Mouse (Mus musculus): ENCODE data around the gene Alox12b.

Gene Alox12b

DNA sequence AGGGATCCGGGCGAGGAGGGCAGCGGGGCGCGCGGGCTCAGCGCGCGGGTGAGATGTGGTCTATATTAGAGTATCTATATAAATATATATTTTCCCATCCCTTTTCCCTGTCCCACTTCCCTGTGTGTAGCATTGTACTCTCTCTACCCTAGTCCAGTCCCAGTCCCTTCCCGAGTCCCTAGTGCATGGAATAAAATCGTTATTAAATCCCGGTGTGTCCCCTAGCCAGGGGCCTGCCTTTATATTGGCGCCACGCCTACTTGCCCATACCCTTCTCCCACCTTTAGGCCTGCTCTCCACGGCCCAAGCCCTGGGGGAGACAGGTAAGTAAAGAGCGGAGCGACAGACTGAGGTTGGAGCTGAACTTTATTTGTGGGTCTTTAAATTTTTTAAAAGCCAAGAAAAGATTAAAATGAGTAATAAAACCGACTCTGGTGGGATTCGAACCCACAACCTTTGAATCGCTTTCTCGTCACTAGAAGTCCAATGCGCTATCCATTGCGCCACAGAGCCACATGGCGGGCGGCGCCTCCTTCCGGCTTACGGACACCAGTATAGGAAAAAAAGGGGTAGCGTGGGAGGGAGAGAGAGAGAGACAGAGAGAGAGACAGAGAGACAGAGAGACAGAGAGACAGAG is 33.6 kb upstream of the Alox12b start:
- DNase-seq (ENCODE audit: low spot score) = peak; percentile 74

DNA sequence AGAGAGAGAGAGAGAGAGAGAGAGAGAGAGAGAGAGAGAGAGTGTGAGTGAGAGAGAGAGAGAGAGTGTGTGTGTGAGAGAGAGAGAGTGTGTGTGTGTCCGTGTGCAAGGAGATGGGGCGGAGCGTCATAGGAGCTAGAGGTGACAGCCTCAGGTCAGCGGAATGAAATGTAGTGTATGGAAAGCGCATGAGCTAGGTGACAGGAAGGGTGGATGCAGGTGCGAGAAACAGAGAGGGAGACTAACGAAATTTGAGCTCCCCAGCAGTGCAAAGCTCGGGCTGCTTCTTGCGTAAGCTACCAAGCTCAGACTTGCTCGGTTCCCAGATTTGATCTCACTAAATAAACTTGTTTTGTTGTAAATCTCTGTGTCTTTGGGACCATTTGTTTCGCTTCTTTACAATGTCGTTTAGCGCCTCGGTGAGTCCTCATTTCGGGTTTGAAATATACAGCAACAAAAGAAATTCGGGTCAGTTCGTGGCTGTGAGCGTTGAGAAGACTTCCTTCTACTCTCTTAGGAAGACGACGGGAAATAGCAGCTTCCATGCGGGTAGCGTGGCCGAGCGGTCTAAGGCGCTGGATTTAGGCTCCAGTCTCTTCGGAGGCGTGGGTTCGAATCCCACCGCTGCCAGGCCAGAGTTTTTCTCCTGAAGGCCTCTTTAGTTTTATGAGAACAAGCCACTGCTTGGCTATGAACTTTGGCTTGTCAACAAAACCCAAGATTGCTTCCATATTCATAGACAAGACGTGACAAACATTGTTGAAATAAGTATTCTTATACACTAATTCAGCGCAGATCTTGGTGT is 32.9 kb upstream of the Alox12b start:
- DNase-seq (ENCODE audit: low spot score) = peak; percentile 79

DNA sequence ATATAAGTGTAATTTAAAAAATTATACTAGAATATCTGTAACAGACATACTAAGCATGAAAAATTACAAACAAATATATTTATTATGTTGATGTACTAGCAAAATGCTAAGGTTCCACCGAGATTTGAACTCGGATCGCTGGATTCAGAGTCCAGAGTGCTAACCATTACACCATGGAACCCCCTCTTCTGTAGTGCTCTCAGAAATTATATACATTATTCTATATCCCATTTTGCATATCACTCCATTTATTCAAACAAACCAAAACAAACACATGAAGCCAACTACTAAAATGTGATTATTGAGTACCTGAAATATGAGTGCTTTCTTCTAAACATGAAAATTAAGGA is 32.3 kb upstream of the Alox12b start:
- no peak for DNase-seq (ENCODE audit: low spot score)

DNA sequence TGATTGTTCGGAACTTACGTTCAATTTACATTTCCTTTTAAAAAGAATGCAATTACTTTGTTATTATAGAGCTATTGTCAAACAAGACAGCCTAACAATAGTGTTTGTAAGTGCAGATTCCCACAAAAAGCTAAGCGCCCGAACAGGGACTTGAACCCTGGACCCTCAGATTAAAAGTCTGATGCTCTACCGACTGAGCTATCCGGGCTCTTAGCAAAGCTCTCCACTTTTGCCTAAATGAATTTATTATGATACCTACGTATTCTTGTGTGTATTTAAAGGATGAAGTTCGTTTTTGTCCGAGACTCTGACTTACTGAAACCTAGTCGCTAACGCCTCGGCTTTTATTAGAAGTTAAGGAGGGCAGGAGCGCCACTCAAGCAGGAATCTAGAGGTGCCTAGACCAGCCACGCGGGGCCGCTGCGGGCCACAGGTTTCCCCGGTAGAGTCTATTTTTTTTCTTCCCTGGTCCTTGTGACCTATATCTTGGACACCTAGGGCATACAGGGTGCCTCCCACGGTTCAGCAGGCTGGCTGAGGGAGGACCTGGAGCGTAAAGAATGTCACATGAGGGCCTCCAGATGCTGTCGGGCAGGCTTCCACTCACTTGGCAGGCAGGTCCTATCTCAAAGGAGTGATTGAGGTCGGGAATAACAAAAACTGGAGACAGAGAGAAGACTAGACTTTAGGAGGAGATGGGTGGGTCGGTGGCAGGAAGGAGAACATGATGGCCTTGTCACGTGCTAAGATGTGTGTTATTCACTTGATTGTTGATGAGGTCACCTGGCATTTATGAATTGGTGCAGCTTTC is 31.5 kb upstream of the Alox12b start:
- DNase-seq (ENCODE audit: low spot score) = peak; percentile 75

DNA sequence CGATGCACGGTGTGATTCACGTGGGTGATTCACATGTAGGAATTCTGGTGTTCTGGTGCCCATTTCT is 31.1 kb upstream of the Alox12b start, which contains the start of gene Aloxe3:
Gene Aloxe3 (plus strand): TSS at position 45 of the 67 bp plus-strand sequence.
- no peak for DNase-seq (ENCODE audit: low spot score)

DNA sequence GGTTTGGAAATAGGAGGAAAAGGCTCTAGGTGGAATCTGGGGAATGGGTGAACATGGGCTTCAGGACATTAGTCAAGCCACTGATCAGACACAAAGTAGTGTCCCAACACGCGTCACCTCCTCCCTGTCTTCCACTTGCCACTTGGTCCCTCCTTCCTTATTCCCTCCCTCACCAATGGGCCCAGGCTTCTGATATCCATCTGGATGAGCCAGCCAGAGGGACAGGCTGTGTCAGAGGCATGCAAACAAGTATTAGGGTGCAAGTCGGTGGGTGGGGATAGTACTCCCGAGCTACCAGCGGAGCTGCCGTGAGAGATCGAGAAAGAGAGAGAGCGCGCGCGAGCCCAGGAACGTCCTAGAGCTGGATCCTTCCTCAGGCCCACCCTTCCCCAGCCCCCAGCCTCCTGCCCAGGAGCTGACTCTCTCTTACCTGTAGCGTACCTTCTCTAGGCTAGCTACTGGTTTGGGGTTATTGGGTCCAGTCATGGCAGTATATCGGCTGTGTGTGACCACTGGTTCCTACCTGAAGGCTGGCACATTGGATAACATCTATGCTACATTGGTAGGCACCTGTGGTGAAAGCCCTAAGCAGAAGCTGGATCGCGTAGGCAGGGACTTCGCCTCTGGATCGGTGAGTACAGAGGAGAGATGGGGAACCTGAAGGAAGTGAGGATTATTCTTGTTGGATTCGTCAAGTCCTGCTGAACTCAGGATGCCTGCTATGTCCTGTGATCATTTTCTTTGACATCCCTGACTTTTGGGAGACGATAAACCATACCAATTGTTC is 30.7 kb upstream of the Alox12b start:
- no peak for DNase-seq (ENCODE audit: low spot score)

DNA sequence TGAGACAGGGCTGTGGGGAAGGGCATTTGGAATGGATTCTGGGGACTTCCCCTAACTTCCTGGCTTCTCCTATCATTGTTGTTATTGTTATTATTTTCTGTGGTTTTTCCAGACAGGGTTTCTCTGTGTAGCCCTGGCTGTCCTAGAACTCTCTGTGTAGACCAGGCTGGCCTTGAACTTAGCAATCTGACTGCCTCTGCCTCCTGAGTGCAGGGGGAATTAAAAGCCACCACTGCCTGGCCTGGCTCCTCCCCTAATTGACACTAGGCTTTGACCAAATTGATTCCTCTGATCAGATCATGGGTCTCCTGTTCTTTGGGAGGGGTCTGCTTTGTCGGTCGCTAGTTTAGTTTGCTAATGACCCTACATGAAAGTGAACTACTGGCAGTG is 30.1 kb upstream of the Alox12b start:
- DNase-seq (ENCODE audit: low spot score) = no peak

DNA sequence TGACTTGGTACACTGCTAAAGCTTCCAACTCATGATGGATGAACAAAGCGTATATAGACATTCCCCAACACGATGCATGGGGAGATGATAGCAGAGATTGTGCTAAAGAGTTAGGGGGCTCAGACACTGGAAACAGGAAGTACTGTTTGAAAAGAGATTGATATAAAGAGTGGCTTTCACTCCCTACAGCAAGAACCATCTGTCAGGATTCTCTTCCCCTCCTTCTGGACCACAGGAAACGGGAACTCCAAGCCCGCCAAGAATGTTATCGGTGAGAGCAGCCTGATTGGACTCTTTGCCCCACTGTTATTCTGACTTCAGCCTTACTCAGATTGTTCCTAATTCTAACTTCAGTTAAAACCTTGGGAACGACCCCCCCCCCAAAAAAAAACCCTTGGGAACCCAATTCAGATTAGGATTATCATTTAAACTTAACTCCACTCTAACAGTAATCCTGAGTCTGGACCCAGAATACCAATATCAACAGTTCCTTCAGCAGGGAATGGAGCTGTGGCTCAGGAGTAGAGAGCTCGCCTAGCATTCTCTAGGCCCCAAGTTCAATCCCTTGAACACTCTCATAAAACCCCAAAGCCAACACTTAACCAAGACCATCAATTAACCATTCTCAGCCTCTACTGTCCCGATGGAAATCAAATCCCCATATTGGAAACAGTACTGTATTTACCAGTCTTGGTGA is 28.2 kb upstream of the Alox12b start:
- DNase-seq (ENCODE audit: low spot score) = no peak

DNA sequence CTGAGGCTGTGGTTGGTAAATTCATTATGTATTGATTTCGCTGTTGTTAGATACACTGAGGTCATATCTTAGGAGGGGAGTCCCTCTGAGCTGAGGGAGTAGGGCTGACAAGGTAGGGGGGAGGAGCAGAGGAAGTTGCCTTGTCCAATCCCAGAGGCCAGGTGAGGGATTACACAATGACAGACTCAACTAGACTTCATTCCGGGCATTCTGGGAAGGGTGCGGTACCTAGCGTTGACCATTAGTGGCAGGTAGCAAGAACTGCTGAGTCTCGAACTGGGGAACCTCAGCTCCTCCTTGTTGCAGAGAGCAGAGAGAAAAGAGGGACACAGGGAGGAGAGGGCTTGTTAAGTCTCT is 23.2 kb upstream of the Alox12b start:
- no peak for DNase-seq (ENCODE audit: low spot score)

DNA sequence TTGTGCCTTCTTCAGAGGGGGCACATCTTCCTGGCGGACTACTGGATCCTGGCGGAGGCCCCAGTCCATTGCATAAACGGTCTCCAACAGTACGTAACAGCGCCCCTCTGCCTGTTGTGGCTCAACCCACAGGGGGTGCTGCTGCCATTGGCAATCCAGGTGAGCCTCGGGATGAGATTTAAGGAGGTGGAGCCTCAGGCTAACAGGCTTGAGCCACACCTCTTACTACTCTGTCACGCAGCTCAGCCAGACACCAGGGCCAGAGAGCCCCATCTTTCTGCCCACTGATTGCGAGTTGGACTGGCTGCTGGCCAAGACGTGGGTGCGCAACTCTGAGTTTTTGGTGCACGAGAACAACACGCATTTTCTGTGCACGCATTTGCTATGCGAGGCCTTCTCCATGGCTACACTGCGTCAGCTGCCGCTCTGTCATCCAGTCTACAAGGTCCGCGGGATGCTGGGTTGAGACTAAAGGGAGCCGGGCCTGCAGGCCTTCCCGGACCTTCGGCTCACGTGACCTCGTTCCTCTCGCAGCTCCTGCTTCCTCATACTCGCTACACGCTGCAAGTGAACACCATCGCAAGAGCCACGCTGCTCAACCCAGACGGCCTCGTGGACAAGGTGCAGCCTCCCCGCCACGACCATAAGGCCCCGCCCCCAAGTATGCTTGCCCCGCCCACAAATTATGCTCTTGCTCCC is 22.7 kb upstream of the Alox12b start:
- peak; percentile 41 for DNase-seq (ENCODE audit: low spot score)

DNA sequence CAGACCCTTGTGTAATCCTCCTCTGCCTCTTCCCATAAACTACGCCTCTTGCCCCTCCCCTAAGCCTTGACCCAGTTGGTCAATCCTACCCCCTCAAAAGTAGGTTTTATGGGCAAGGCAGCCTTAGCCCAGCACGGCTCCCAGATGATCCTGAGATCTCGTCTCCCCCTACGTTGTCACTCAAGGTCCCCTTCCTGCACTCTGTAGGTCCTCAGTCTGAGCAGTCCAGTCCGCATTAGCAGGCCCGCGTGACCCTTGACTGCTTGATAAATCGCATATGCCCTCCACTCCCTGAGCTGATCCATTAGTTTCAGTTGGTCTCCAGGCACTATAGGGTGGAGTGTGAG is 22.2 kb upstream of the Alox12b start:
- DNase-seq (ENCODE audit: low spot score) = no peak

DNA sequence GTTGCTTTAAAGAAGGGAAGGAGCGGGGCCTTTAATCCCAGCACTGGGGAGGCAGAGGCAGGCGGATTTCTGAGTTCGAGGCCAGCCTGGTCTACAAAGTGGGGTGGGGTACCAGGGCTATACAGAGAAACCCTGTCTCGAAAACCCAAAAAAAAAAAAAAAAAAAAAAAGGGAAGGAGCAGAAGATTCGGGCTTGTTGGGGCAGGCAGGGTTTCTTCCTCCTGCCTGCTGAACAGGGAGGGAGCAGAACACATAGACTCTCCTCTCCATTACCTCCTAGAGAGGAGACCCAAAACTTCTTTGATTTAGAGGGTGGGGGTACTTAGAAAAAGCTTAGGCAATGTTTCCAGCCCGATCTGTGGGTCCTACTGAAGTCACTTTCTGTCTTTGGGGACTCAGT is 21.4 kb upstream of the Alox12b start:
- no peak for DNase-seq (ENCODE audit: low spot score)

DNA sequence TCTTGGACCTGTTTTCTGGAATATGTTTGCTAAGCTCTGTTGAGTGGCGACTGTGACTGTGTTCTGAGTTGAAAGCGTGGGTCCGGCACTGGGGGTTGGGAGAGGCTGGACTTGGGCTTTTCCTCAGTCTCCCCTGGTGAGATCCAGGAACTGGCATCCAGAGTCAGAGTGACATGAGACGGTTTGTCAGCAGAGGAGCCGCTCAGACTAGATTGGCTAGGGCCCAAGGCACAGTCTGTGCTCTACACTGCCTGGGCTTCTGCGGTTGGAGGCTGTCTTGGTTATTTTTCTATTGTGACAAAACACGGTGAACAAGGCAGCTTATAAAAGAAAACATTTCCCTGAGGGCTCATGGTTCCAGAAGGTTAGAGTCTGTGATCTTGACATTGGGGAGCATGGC is 9.2 kb upstream of the Alox12b start:
- peak; percentile 47 for DNase-seq (ENCODE audit: low spot score)

DNA sequence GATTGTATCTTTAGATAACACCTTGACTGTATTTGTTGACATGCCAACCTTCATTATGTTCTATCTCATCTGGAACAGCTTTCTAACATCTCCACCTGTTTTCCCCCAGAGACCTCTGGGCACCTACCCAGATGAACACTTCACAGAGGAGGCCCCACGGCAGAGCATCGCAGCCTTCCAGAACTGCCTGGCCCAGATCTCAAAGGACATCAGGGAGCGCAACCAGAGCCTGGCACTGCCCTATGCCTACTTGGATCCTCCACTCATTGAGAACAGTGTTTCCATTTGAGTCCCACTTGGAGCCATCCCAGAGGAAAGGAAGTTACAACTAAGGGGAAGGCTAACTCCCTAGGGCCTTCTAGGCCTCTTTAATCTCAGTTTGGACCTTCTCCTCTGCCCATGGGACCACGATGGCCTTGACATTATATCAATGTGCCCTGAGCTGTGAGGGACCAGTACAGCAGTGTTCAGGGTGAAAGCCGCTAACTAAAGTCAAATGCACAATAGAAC is 8.3 kb upstream of the Alox12b start:
- DNase-seq (ENCODE audit: low spot score) = no peak

DNA sequence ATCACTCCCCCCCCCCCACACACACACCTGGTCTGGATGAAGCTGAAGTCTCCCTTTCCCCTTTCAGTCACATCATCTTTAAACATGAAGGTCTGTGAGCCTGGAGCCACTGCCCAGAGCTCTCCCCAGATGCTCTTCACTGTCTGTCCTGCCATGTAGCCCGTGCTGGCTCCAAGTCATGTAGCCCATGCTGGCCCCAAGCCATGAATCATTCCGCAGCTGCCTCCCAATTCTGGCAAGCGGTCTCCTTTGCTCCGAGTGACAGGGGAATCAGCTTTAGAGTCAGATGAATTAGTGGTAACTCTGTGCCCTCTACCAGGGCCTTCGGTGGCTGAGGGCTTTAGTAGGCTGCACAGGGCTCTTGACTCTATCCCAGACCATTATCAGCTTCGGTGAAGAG is 7.1 kb upstream of the Alox12b start:
- no peak for DNase-seq (ENCODE audit: low spot score)

DNA sequence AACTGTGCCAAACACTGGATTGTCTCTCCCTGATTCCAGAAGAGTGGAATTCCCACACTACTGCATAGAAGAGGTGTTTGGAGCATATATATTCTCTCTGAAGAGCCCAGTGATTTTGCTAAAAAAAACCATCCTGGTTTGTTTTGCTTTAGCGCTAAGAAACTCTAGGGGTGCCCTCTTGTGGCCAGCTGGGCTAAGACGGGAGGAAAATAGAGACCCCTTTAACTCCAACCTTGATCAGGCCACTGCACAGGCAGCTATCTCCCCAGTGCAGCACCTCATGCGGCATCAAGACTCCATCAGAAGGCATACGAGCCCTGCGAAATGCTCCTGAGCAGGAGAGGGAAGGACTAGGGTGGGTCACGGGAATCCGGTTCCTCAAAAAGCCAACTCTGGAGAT is 6.3 kb upstream of the Alox12b start:
- DNase-seq (ENCODE audit: low spot score) = no peak

DNA sequence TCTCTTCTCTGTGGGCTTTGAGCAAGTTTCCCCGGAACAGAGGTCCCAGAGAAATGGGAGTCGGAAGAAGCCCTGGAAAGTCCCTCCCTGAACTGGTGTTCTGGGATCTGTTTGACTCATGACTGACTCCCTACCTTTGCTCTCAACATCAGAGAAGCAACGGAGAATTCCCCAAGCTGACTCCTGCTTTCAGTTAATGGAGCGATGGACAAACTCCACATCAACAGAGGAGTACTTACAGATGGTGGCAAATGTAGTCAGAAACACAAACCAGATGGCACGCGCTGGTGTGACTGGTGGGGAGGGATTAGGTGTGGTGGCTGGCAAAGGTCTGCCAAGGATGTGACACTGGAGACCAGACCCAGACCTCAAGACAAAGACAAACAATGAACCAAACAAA is 5.8 kb upstream of the Alox12b start:
- no peak for DNase-seq (ENCODE audit: low spot score)

DNA sequence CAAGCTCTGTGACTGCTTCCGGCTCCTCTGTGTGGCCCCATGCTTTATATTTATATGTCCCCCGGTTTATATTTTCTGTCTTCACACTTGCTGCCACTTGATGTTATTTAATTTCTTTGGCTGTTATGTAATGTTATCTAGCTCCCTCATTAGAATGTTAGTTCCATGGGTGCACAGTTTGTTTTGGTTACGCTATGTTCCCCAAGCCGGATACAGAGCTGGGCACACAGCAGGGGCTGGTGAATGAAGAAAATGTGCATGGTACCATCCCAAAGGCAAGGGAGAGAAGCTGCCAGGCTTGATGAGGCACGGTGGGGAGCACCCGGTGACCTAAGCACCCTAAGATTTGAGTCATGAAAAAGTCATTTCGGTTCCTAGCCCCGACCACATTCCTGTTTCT is 3.0 kb upstream of the Alox12b start:
- no peak for DNase-seq (ENCODE audit: low spot score)

DNA sequence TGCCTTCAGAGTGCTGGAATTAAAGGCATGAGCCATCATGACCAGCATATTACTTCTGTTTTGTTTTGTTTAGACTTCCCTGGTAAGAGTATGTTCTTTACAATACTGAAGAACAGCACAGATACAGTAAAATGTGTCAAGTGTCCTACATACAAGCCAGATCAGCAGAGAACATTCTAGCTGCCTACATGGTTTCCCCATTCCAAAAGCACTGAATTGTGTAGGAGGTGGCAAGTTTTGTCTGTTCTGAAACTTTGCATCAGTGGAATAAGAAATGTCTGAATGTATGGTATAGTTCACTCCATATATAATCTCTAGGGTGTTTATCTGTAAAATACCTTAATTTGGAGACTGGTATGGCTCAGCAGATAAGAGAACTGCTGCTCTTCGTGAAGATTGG is 1.4 kb upstream of the Alox12b start:
- no peak for DNase-seq (ENCODE audit: low spot score)

DNA sequence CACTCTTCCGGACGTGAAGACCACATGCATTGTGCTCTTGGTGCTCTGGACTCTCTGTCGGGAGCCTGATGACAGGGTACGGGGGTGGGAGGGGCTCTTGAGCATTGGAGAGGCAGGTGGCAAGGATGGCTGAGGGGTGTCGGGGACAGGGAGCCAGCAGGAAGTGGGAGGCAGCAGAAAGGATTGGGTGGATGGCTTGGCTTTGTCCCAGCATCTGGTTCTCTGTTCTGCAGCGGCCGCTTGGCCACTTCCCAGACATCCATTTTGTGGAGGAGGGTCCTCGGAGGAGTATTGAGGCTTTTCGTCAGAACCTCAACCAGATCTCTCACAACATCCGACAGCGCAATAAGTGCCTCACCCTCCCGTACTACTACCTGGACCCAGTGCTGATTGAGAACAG is 12.5 kb downstream of the Alox12b start:
- DNase-seq (ENCODE audit: low spot score) = no peak

DNA sequence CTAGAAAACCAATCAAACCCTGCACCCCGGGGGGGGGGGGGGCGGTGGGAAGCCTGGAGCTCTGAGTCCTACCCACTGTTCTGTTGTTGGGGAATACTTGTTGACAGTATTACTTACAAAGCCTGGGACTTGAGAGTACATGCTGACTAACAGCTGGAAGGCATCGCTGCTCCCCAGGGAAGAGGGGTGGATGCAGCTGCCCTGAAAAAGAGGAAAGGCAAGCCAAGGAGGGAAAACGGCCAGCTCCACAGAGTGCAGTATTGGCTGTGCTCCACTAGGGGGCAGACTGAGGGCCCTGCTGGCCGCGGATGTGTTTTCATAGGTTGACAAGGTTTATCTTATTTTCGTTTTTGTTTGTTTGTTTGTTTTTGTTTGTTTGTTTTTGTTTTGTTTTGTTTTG is 14.8 kb downstream of the Alox12b start:
- DNase-seq (ENCODE audit: low spot score) = peak; percentile 41

DNA sequence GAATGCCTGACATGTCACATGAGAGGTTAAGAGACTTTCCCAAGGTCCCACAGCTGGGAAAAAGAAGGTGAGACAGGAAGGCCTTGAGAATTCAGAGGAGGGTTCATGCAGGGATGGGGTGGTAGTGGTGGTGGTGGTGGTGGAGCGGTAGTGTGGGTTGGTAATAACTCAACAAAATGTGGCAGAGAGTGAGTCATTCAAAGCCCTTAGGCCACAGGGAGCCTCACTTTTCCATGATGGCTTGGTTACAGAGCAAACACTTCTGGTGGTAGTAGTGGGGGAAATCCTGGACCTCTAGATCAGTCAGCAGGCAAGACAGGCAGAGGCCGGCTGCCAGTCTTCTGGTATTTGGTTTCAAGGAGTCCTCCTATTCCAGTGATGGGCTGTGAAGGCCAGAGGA is 15.8 kb downstream of the Alox12b start:
- no peak for DNase-seq (ENCODE audit: low spot score)
